Mouse (Mus musculus) forebrain, embryonic 11.5 days (tissue): ENCODE data around the gene Pde4c. TPM values are rescaled to one million over a fixed set of nuclear protein-coding genes. Genes with fewer than 3 reads are reported as not detected.
A peak's percentile ranks its signal among the peaks of the same experiment; 100 is the strongest.

Source experiments
- ATAC-seq: fragments of 200-750 bp; cut with Nextera tagmentation; replicated peaks from 2 replicates; pipeline ENCODE4 v1.8.0; 2017; ENCODE audit warnings: moderate TSS enrichment; ENCODE audit not compliant: low FRiP score
- DNase-seq: peaks from one replicate; pipeline ENCODE4 v3.0.0-alpha.2; 2017; ENCODE audit warnings: low spot score
- H3K27ac ChIP-seq: fragments of 300-500 bp; sonication (generic); 2 replicates; pipeline ENCODE4 v1.5.1; 2014; ENCODE audit warnings: low read depth, low read length
- H3K27me3 ChIP-seq: fragments of 300-500 bp; sonication (generic); 2 replicates; pipeline ENCODE4 v1.6.1; 2014; ENCODE audit warnings: mild to moderate bottlenecking, low read length, mixed read lengths; ENCODE audit not compliant: control insufficient read depth, insufficient read depth
- H3K36me3 ChIP-seq: fragments of 300-500 bp; sonication (generic); 2 replicates; pipeline ENCODE4 v1.6.1; 2014; ENCODE audit warnings: mild to moderate bottlenecking, low read length, moderate library complexity, mixed read lengths; ENCODE audit not compliant: control insufficient read depth, insufficient read depth
- H3K4me1 ChIP-seq: fragments of 300-500 bp; sonication (generic); replicated peaks from 2 replicates; pipeline ENCODE4 v1.6.1; 2014; ENCODE audit warnings: low read length, mixed read lengths; ENCODE audit not compliant: control insufficient read depth, insufficient read depth
- H3K4me2 ChIP-seq: fragments of 300-500 bp; sonication (generic); 2 replicates; pipeline ENCODE4 v1.6.1; 2014; ENCODE audit warnings: low read depth, mild to moderate bottlenecking, low read length, moderate library complexity, mixed read lengths; ENCODE audit not compliant: severe bottlenecking
- H3K4me3 ChIP-seq: fragments of 300-500 bp; sonication (generic); 2 replicates; pipeline ENCODE4 v1.5.1; 2014; ENCODE audit warnings: low read depth, low read length
- H3K9ac ChIP-seq: fragments of 300-500 bp; sonication (generic); 2 replicates; pipeline ENCODE4 v1.6.1; 2014; ENCODE audit warnings: low read length
- H3K9me3 ChIP-seq: fragments of 300-500 bp; sonication (generic); 2 replicates; pipeline ENCODE4 v1.6.1; 2016; ENCODE audit warnings: low read length, mixed read lengths; ENCODE audit not compliant: control insufficient read depth
- WGBS: fragments of 180-500 bp; shearing (Covaris S2); extraction: QIAGEN DNeasy Blood & Tissue Kit; methylation state at CpG from one replicate; pipeline ENCODE4 v1.1.7; 2014; 5-methylcytosine and 5-hydroxymethylcytosine counted together
- polyA plus RNA-seq: library from polyadenylated mRNA; unstranded; fragments of >200 nt; fragmentation: Nextera tagmentation; extraction: Ambion mirVana; gene quantifications from 2 replicates; pipeline ENCODE4 v1.2.1, GENCODE M21; 2014

Pde4c gene
- polyA plus RNA-seq, 1 experiment from 2014 or later, result 0.13 TPM

- H3K4me2 ChIP-seq, result peak overlapping the region; percentile 71
- DNase-seq (peak; percentile 91), ATAC-seq (peak; percentile 6; the same call in 1 of the 2 replicates)
- peaks cover 35% of the 10 kb centered on the region for H3K4me1 ChIP-seq
- peak overlapping the region; percentile 91 for H3K4me3 ChIP-seq
- H3K27ac ChIP-seq, result peak overlapping the region; percentile 96
- H3K27me3 ChIP-seq, result no peaks in the 10 kb centered on the region
- under 1% methylated on average over 59 of the region's 59 CpGs for WGBS
- H3K9ac ChIP-seq, result peak overlapping the region; percentile 87
- no peaks in the 10 kb centered on the region for H3K36me3 ChIP-seq
- H3K9me3 ChIP-seq, result no peaks in the 10 kb centered on the region
These were observed 23.5 kb upstream of the Pde4c start for GRCm38 (mm10) chr8:70699834-70700554.

- Histone ChIP-seq H3K4me3 (peak overlapping the region; percentile 91), H3K9me3 (no peaks in the 10 kb centered on the region), H3K36me3 (no peaks in the 10 kb centered on the region), H3K27me3 (no peaks in the 10 kb centered on the region), H3K27ac (peak overlapping the region; percentile 96; the same call in 1 of the 2 replicates), H3K4me2 (peak overlapping the region; percentile 49), H3K9ac (peak overlapping the region; percentile 87), H3K4me1 (peaks cover 32% of the 10 kb centered on the region)
- ATAC-seq (peak; percentile 19), DNase-seq (peak; percentile 95)
- under 1% methylated on average over 20 of the region's 20 CpGs for WGBS
These were observed 23.0 kb upstream of the Pde4c start for GRCm38 (mm10) chr8:70700555-70700922.

- Histone ChIP-seq H3K27me3 (no peaks in the 10 kb centered on the region), H3K4me1 (peaks cover 24% of the 10 kb centered on the region), H3K9me3 (no peaks in the 10 kb centered on the region), H3K36me3 (no peaks in the 10 kb centered on the region), H3K4me2 (peak overlapping the region; percentile 49), H3K27ac (peak overlapping the region; percentile 96; the same call in 1 of the 2 replicates), H3K4me3 (peak overlapping the region; percentile 91), H3K9ac (peak overlapping the region; percentile 87)
- ATAC-seq, result no peak
- WGBS, result 59% methylated on average over 10 of the region's 10 CpGs
- no peak for DNase-seq
These were observed 22.2 kb upstream of the Pde4c start for GRCm38 (mm10) chr8:70701048-70701981.

- no peaks in the 10 kb centered on the region for H3K27me3 ChIP-seq
- WGBS, result 92% methylated on average over 2 of the region's 2 CpGs
- peaks cover 15% of the 10 kb centered on the region for H3K4me1 ChIP-seq
- H3K4me3 ChIP-seq, result no peak overlapping the region
- H3K36me3 ChIP-seq, result no peaks in the 10 kb centered on the region
- ATAC-seq (no peak), DNase-seq (no peak)
- no peak overlapping the region for H3K9ac ChIP-seq
- H3K9me3 ChIP-seq, result no peaks in the 10 kb centered on the region
- H3K4me2 ChIP-seq, result no peak overlapping the region
- H3K27ac ChIP-seq, result no peak overlapping the region
These were observed 21.3 kb upstream of the Pde4c start for GRCm38 (mm10) chr8:70701982-70702841.

GRCm38 (mm10) chr8:70702842-70703182 is 20.7 kb upstream of the Pde4c start:
- no peaks in the 10 kb centered on the region for H3K27me3 ChIP-seq
- no peaks in the 10 kb centered on the region for H3K36me3 ChIP-seq
- no peak overlapping the region for H3K9ac ChIP-seq
- no peak overlapping the region for H3K27ac ChIP-seq
- peaks cover 9% of the 10 kb centered on the region for H3K4me1 ChIP-seq
- no peaks in the 10 kb centered on the region for H3K9me3 ChIP-seq
- H3K4me2 ChIP-seq, result no peak overlapping the region
- WGBS, result 88% methylated on average over 3 of the region's 3 CpGs
- H3K4me3 ChIP-seq, result no peak overlapping the region
- DNase-seq, result no peak
- ATAC-seq, result no peak

- no peak within 1 kb of the TSS for H3K27ac ChIP-seq
- no peak for ATAC-seq
- DNase-seq, result no peak
- peaks cover 6% of the 10 kb centered on the region for H3K4me1 ChIP-seq
- H3K4me2 ChIP-seq, result no peak within 1 kb of the TSS
- no peaks in the 10 kb centered on the region for H3K9me3 ChIP-seq
- H3K4me3 ChIP-seq, result no peak within 1 kb of the TSS
- no peak within 1 kb of the TSS for H3K9ac ChIP-seq
- H3K27me3 ChIP-seq, result no peaks in the 10 kb centered on the region
- WGBS, result 93% methylated on average over 3 of the region's 3 CpGs
- H3K36me3 ChIP-seq, result no peaks in the 10 kb centered on the region
These were observed 20.2 kb upstream of the Pde4c start, which contains the start of gene Iqcn for GRCm38 (mm10) chr8:70703287-70703686. TSS of gene Iqcn (plus strand) at chr8:70703457.

- Histone ChIP-seq H3K9ac (no peak overlapping the region), H3K4me2 (no peak overlapping the region), H3K27ac (no peak overlapping the region), H3K4me3 (no peak overlapping the region), H3K36me3 (no peaks in the 10 kb centered on the region), H3K9me3 (no peaks in the 10 kb centered on the region), H3K27me3 (no peaks in the 10 kb centered on the region), H3K4me1 (no peaks in the 10 kb centered on the region)
- 87% methylated on average over 14 of the region's 14 CpGs for WGBS
- ATAC-seq (no peak), DNase-seq (no peak)
These were observed 15.2 kb upstream of the Pde4c start for GRCm38 (mm10) chr8:70708281-70708680.

- whole genome bisulfite sequencing, result 89% methylated on average over 9 of the region's 9 CpGs
- Histone ChIP-seq H3K27me3 (no peaks in the 10 kb centered on the region), H3K4me3 (no peak overlapping the region), H3K27ac (no peak overlapping the region), H3K4me1 (no peaks in the 10 kb centered on the region), H3K9ac (no peak overlapping the region), H3K36me3 (no peaks in the 10 kb centered on the region), H3K9me3 (no peaks in the 10 kb centered on the region), H3K4me2 (no peak overlapping the region)
- DNase-seq, result no peak
- ATAC-seq, result no peak
These were observed 13.7 kb upstream of the Pde4c start for GRCm38 (mm10) chr8:70709794-70710193.
